Mouse (Mus musculus): ENCODE measurements around the gene Zfand3.

Zfand3 gene

GRCm38 (mm10) chr17:30004203-30005102 lies at the start of gene Zfand3:
Zfand3 (plus strand) TSS chr17:30004733.
- DNase-seq, result peak; percentile 97 to 98

GRCm38 (mm10) chr17:29955880-29956279 lies 48.7 kb upstream of the Zfand3 start:
- DNase-seq, result no peak

GRCm38 (mm10) chr17:29963730-29964259 lies 40.7 kb upstream of the Zfand3 start:
- DNase-seq, result peak in 1 of 2 experiments; percentile 24

- no peak for DNase-seq
Measured at GRCm38 (mm10) chr17:29965506-29965905, 39.0 kb upstream of the Zfand3 start.

- DNase-seq, result peak in 1 of 2 experiments; percentile 37
Measured at GRCm38 (mm10) chr17:29970037-29970555, 34.4 kb upstream of the Zfand3 start, which contains the start of gene Mdga1. Mdga1 (minus strand) TSS chr17:29970087.

- DNase-seq, result peak; percentile 21 to 77
Measured at GRCm38 (mm10) chr17:29971761-29972432, 32.6 kb upstream of the Zfand3 start.

- no peak for DNase-seq
Measured at GRCm38 (mm10) chr17:29973226-29973625, 31.3 kb upstream of the Zfand3 start.

GRCm38 (mm10) chr17:29975731-29976130 lies 28.8 kb upstream of the Zfand3 start:
- DNase-seq, result peak; percentile 77 to 94

GRCm38 (mm10) chr17:29979020-29979419 lies 25.5 kb upstream of the Zfand3 start:
- DNase-seq, result peak; percentile 26 to 38

- no peak for DNase-seq
Measured at GRCm38 (mm10) chr17:29979841-29980240, 24.7 kb upstream of the Zfand3 start.

- no peak for DNase-seq
Measured at GRCm38 (mm10) chr17:29981568-29981967, 23.0 kb upstream of the Zfand3 start.

GRCm38 (mm10) chr17:29983190-29983589 lies 21.3 kb upstream of the Zfand3 start:
- DNase-seq, result no peak

GRCm38 (mm10) chr17:29984931-29985330 lies 19.6 kb upstream of the Zfand3 start:
- DNase-seq, result no peak

- peak; percentile 84 to 86 for DNase-seq
Measured at GRCm38 (mm10) chr17:29985534-29985933, 19.0 kb upstream of the Zfand3 start.

- no peak for DNase-seq
Measured at GRCm38 (mm10) chr17:29988141-29988540, 16.4 kb upstream of the Zfand3 start.

GRCm38 (mm10) chr17:29989653-29990052 lies 14.9 kb upstream of the Zfand3 start:
- no peak for DNase-seq

GRCm38 (mm10) chr17:29990136-29990535 lies 14.4 kb upstream of the Zfand3 start:
- no peak for DNase-seq

- DNase-seq, result no peak
Measured at GRCm38 (mm10) chr17:29990845-29991244, 13.7 kb upstream of the Zfand3 start.

- DNase-seq, result no peak
Measured at GRCm38 (mm10) chr17:29993488-29993887, 11.0 kb upstream of the Zfand3 start.

- peak; percentile 58 to 66 for DNase-seq
Measured at GRCm38 (mm10) chr17:29994011-29994410, 10.5 kb upstream of the Zfand3 start.

- DNase-seq, result no peak
Measured at GRCm38 (mm10) chr17:29994459-29994858, 10.1 kb upstream of the Zfand3 start.

- no peak for DNase-seq
Measured at GRCm38 (mm10) chr17:29995986-29996385, 8.5 kb upstream of the Zfand3 start.

GRCm38 (mm10) chr17:29997726-29998125 lies 6.8 kb upstream of the Zfand3 start:
- DNase-seq, result no peak
